Mouse (Mus musculus): ENCODE measurements around the gene Tmem110.

DNA sequence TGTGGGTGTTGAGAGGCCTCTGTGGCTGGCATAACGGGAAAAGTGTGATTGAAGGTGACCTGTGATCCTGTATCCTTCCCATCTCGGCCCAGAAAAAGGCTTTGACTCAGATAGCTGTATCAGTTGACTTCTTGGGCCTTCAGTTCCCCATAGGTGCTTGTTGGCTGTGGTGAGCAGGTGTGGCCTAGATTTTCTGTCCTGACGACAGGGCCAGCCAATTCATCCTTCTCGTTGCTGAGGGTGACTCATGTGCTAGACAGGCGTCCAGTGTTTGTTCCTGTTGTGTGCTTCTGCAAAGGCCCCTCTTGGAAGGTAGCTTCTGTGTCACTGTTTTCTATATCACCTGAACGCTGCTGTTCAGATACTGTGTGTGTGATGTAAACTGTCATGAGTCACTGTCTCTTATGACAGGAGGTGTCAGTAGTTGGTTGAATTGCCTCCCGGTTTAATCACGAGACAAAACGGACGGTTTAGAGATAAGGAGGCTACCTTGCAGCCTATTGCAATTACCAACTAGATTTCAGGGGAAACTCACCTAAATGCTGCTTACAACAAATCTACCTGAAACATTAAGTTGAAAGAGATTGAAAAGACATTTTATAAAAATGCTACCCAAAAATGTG is 31.6 kb downstream of the Tmem110 start:
- TF ChIP-seq CTCF (IDR thresholded peaks at IDR 0.05; ENCODE audit: low read depth, low read length): no peak
- no peak for TF ChIP-seq POLR2A (IDR thresholded peaks at IDR 0.05; ENCODE audit: extremely low read depth, insufficient read depth, low read length)

All from liver, adult 2 months (tissue).